Mouse (Mus musculus): ENCODE results near the gene Gm14443.
"Not testable (repeated sequence)": the region's sequence is repeated elsewhere in the genome, so short reads cannot be mapped to it uniquely, and the experiment has no call there.

Gene Gm14443

GRCm38 (mm10) chr2:175175401-175176180, at the start of gene Gm14443:
TSS of gene Gm14443 (minus strand) at chr2:175175871.
- not testable (repeated sequence) for DNase-seq (ENCODE audit: low read depth, low spot score)

- not testable (repeated sequence) for DNase-seq (ENCODE audit: low read depth, low spot score)
Measured at GRCm38 (mm10) chr2:175206732-175207131, 31.1 kb upstream of the Gm14443 start, which contains the start of gene Gm14391. TSS of gene Gm14391 (minus strand) at chr2:175206917.

GRCm38 (mm10) chr2:175179008-175179407, 3.3 kb upstream of the Gm14443 start:
- not testable (repeated sequence) for DNase-seq (ENCODE audit: low read depth, low spot score)

DNA sequence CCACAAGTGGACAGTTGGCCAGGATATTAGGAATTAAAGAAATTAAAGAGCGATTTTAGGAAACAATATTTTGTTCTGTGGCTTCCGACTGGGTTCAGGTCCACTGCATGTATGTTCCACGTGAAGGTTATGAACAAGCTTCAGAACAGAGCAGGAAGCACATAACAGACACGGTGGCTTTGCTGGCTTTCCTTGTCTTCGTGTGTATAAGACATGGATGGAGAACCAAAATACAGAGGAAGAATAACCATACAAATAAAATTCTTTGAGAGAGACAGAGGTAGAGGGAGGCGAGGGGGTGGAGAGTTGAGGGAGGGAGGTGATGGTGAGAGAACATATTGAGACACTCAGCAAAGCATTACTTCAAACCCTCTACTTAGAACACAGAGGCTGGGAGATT, 641 bp upstream of the Gm14443 start:
- DNase-seq (ENCODE audit: low read depth, low spot score) = no peak

DNA sequence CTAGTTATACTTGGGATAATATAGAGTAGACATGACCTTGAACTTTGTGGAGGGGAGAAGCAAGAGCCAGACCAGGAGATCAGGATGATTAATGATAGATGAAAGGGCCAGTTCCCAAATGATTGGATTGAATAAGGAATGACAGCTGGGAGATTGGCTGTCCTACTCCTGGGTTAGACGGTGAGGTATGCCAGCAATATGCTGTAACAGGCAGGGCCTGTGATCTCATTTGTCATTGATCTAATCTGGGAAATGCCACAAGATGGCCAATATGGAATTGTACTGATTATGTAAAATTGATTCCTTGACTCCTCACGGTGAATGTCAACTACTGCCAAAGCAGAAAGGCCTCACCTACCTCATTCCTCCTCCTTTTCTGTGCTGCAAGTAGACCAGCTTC, 1.6 kb downstream of the Gm14443 start:
- not testable (repeated sequence) for DNase-seq (ENCODE audit: low read depth, low spot score)

DNA sequence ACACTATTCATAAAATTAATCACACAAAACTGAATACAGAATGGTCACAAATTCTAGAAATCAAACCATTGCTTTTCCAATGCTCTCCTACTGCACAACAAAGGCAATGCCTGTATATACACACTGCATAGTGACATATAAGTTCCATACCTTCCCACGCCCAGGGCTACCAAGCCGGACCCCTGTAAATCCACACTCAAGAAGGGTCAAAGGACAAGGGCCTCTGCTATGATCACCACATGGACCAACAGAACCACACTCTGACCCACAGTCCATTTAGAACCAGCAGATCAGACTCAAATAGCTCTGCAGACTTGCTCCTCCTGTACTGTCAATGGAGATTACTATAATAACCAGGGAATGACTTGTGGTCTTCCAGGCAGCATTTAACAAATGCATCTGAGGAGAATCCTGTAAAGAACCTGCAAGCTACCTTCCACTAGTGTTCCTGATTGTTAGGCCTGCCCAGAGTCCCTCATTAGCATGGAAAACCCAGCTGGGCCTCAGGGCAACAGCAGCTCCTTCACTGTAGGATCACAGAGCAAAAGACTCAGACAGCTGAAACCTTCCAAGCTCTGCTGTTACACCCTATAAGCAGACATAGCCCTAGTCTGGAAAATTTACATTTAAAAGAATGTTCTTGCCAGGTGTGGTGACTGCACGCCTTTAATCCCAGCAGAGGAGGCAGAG, 2.6 kb downstream of the Gm14443 start:
- DNase-seq (ENCODE audit: low read depth, low spot score) = not testable (repeated sequence)

DNA sequence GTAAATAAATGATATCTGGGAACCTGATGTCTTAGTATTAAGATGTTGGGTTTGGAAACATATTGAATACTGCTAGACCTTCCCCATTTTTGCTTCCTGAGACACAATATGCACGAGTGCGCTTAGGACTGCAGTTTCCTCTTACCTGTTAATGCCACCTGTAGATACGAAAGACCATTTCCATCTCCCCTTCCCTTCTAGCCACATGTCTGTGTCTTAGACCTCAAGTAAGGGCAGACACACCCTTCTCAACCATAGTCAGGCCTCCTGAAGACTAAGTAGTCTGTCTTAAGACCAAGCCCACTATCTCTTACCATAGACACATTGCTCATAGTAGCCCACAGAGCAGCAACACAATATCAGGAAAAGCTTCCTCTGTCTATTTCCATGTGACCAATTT, 3.5 kb downstream of the Gm14443 start:
- no peak for DNase-seq (ENCODE audit: low read depth, low spot score)

- DNase-seq (ENCODE audit: low read depth, low spot score) = not testable (repeated sequence)
Measured at GRCm38 (mm10) chr2:175166870-175167269, 8.8 kb downstream of the Gm14443 start.

DNA sequence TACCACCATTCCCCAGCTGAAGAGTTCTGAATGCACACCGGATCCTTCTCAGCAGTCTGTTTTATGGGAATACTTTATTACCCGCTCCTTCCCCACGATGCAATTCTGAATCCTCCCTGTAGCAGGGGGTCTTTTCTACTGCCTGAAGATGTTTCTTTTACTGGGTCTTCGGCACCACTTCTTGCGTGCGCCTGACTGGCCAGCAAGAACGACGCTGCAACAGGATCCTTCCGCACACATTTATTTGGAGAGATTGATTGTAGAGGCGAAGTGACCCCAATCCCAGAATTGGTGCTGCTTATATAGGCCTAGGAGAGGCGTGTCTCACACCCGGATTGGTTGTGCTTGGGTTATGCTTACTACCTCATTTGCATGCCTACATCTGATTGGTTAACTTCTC, 10.6 kb downstream of the Gm14443 start:
- not testable (repeated sequence) for DNase-seq (ENCODE audit: low read depth, low spot score)

DNA sequence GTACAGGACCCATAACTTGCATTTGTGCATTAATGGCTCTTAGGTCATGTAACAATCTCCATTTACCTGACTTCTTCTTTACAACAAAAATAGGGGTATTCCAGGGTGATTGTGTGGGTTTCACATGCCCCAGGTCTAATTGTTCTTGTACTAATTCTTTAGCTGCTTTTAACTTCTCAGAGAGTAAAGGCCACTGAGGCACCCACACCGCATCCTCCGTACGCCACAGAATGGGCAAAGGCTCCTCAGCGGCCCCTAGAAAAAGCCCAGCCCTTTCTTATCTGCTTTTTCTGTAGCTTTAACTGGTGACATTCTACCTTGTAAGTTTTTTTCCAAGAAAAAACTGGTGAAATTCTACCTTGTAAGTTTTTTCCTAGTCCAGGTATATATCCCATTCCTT, 14.2 kb downstream of the Gm14443 start:
- DNase-seq (ENCODE audit: low read depth, low spot score) = not testable (repeated sequence)

- no peak for DNase-seq (ENCODE audit: low read depth, low spot score)
Measured at GRCm38 (mm10) chr2:175158642-175159041, 17.0 kb downstream of the Gm14443 start.

GRCm38 (mm10) chr2:175156696-175157095, 19.0 kb downstream of the Gm14443 start:
- no peak for DNase-seq (ENCODE audit: low read depth, low spot score)

DNA sequence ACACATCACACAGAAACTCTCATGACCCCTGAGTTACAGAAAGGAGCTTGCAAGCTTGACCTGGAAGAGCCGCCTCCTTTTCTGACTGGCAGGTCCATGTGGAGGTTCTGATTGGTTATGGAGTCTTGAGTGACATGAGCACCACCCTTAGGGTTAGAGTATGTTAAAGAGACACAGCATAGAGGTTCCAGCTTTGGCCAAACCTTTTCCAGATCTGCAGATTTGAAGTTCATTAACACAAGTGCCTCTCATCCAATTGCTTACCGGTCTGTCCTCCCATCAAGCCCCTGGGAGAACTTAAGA, 33.7 kb downstream of the Gm14443 start, which contains the start of gene Gm14399:
Gene Gm14399 (minus strand): TSS at position 20 of the 303 bp plus-strand sequence.
- not testable (repeated sequence) for DNase-seq (ENCODE audit: low read depth, low spot score)

DNA sequence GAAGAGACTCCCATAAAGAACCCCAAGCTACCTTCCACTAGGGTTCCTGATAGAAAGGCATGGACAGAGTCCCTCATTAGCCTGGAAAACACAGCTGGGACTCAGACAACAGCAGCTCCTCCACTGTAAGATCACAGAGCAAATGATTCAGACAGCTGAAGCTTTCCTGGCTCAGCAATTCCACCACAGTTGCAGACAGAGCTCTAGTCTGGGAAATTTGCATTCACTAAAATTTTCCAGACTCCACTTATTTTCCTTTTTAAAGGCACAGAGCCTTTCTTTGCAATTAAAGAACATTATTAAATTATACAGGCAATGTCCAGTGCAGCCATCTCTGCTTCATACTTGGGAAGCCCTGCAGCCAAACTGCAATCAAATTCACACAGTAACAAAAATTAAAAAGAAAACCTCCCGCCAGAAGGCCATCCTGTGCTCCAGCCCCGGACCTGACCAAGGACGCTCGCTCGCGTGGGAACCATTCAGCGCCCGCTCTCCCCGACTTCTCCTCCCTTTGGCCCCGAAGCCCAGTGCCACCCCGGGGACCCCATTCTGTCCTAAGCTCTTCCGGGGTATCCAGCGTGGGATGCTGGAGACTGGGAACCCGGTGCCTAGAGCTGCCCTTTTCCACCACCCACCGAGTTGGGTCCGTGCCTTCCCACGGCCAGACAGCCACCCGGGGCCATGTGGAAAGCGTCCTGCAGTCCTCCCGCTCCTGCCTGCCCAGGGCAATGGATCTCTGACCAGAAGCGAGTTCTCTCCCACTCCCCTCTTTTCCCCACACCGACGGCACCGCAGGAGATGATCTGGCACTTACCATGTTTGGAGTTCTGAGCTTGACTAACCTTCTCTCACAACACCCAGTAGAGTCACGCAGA, 34.3 kb downstream of the Gm14443 start:
- not testable (repeated sequence) for DNase-seq (ENCODE audit: low read depth, low spot score)

GRCm38 (mm10) chr2:175140624-175141023, 35.0 kb downstream of the Gm14443 start:
- DNase-seq (ENCODE audit: low read depth, low spot score) = not testable (repeated sequence)
